Mouse (Mus musculus) embryonic facial prominence, embryonic 15.5 days (tissue): ENCODE results near the gene Zfp710. TPM values are rescaled to one million over a fixed set of nuclear protein-coding genes. Genes with fewer than 3 reads are reported as not detected.

Experiments
- polyA plus RNA-seq: library from polyadenylated mRNA; unstranded; fragments of >200 nt; fragmentation: Nextera tagmentation; extraction: Ambion mirVana; gene quantifications from 2 replicates; pipeline ENCODE4 v1.2.1, GENCODE M21; 2015

The Zfp710 gene
- polyA plus RNA-seq, 1 experiment from 2014 or later: 22.0 TPM

Other genes starting within 250 kb of the Zfp710 start
- 0.12 and 0.13 TPM in 2 replicates for gene Mesp1, start 231.0 kb upstream of the Zfp710 start, polyA plus RNA-seq
- 0.55 and 0.67 TPM in 2 replicates for gene Mesp2, start 214.1 kb upstream of the Zfp710 start, polyA plus RNA-seq
- gene Anpep, start 163.8 kb upstream of the Zfp710 start, polyA plus RNA-seq: 24.9 and 31.1 TPM in 2 replicates
- gene Ap3s2, start 104.2 kb upstream of the Zfp710 start, polyA plus RNA-seq: 23.9 and 30.4 TPM in 2 replicates
- gene Arpin, start 89.5 kb upstream of the Zfp710 start, polyA plus RNA-seq: 27.2 and 27.5 TPM in 2 replicates
- gene Idh2, start 90.6 kb downstream of the Zfp710 start, polyA plus RNA-seq: 546 and 574 TPM in 2 replicates
- gene Sema4b, start 162.0 kb downstream of the Zfp710 start, polyA plus RNA-seq: 23.0 and 25.2 TPM in 2 replicates
- 96.8 and 108 TPM in 2 replicates for gene Cib1, start 208.0 kb downstream of the Zfp710 start, polyA plus RNA-seq
- 4.1 TPM in 2 replicates for gene Gdpgp1, start 208.1 kb downstream of the Zfp710 start, polyA plus RNA-seq
- gene Ttll13, start 221.6 kb downstream of the Zfp710 start, polyA plus RNA-seq: 1.3 and 1.6 TPM in 2 replicates
- 51.2 and 54.9 TPM in 2 replicates for gene Ngrn, start 236.4 kb downstream of the Zfp710 start, polyA plus RNA-seq
- 12.3 and 17.1 TPM in 2 replicates for gene Vps33b, start 244.8 kb downstream of the Zfp710 start, polyA plus RNA-seq